Mouse (Mus musculus) liver, embryonic 16.5 days (tissue): ENCODE measurements around the gene Gm15557. TPM values are rescaled to one million over a fixed set of nuclear protein-coding genes. Genes with fewer than 3 reads are reported as not detected.

Experiments used
- ATAC-seq: fragments of 200-750 bp; cut with Nextera tagmentation; 2 replicates; pipeline ENCODE4 v1.8.0; 2017; ENCODE audit warnings: low read depth, mild to moderate bottlenecking, moderate number of reproducible peaks, moderate library complexity
- H3K27ac ChIP-seq: fragments of 300-500 bp; sonication (generic); 2 replicates; pipeline ENCODE4 v1.5.1; 2014; ENCODE audit warnings: mild to moderate bottlenecking, low read length
- H3K27me3 ChIP-seq: fragments of 300-500 bp; sonication (generic); 2 replicates; pipeline ENCODE4 v1.6.1; 2014; ENCODE audit warnings: low read depth, low read length, mixed read lengths; ENCODE audit not compliant: control insufficient read depth, insufficient read depth
- H3K36me3 ChIP-seq: fragments of 300-500 bp; sonication (generic); 2 replicates; pipeline ENCODE4 v1.6.1; 2014; ENCODE audit warnings: mild to moderate bottlenecking; ENCODE audit not compliant: control insufficient read depth, insufficient read depth
- H3K4me1 ChIP-seq: fragments of 300-500 bp; sonication (generic); 2 replicates; pipeline ENCODE4 v1.6.1; 2014; ENCODE audit warnings: low read depth, low read length, mixed read lengths; ENCODE audit not compliant: control insufficient read depth
- H3K4me2 ChIP-seq: fragments of 300-500 bp; sonication (generic); 2 replicates; pipeline ENCODE4 v1.6.1; 2014; ENCODE audit warnings: low read depth, low read length, mixed read lengths
- H3K4me3 ChIP-seq: fragments of 300-500 bp; sonication (generic); 2 replicates; pipeline ENCODE4 v1.5.1; 2014; ENCODE audit warnings: low read depth, mild to moderate bottlenecking, low read length
- H3K9ac ChIP-seq: fragments of 300-500 bp; sonication (generic); 2 replicates; pipeline ENCODE4 v1.6.1; 2014; ENCODE audit warnings: low read depth, low read length
- H3K9me3 ChIP-seq: fragments of 300-500 bp; sonication (generic); replicated peaks from 2 replicates; pipeline ENCODE4 v1.6.1; 2016; ENCODE audit warnings: low read length; ENCODE audit not compliant: control insufficient read depth
- WGBS: fragments of 180-500 bp; shearing (Covaris S2); extraction: QIAGEN DNeasy Blood & Tissue Kit; methylation state at CpG from one replicate; pipeline ENCODE4 v1.1.7; 2014; ENCODE audit not compliant: insufficient replicate concordance; 5-methylcytosine and 5-hydroxymethylcytosine counted together
- polyA plus RNA-seq: library from polyadenylated mRNA; unstranded; fragments of >200 nt; fragmentation: Nextera tagmentation; extraction: Ambion mirVana; gene quantifications from 2 replicates; pipeline ENCODE4 v1.2.1, GENCODE M21; 2015

Gm15557 gene
- polyA plus RNA-seq, 1 experiment from 2014 or later, result not detected

- WGBS, result 50% methylated on average over 6 of the region's 6 CpGs
- H3K4me3 ChIP-seq, result no peak overlapping the region
- H3K36me3 ChIP-seq, result peaks cover 5% of the 10 kb centered on the region
- no peak overlapping the region for H3K9ac ChIP-seq
- H3K9me3 ChIP-seq, result no peaks in the 10 kb centered on the region
- no peak overlapping the region for H3K27ac ChIP-seq
- H3K27me3 ChIP-seq, result no peaks in the 10 kb centered on the region
- H3K4me2 ChIP-seq, result no peak overlapping the region
- H3K4me1 ChIP-seq, result peaks cover 5% of the 10 kb centered on the region; the same call in 1 of the 2 replicates
- ATAC-seq, result no peak
Observed at GRCm38 (mm10) chr2:155973348-155973747, 32.8 kb downstream of the Gm15557 start.

GRCm38 (mm10) chr2:155974087-155974731 is 33.7 kb downstream of the Gm15557 start:
- no peak overlapping the region for H3K27ac ChIP-seq
- H3K4me1 ChIP-seq, result peaks cover 5% of the 10 kb centered on the region; the same call in 1 of the 2 replicates
- no peaks in the 10 kb centered on the region for H3K27me3 ChIP-seq
- H3K9ac ChIP-seq, result no peak overlapping the region
- H3K4me2 ChIP-seq, result no peak overlapping the region
- H3K36me3 ChIP-seq, result peaks cover 5% of the 10 kb centered on the region
- H3K9me3 ChIP-seq, result no peaks in the 10 kb centered on the region
- no peak for ATAC-seq
- no peak overlapping the region for H3K4me3 ChIP-seq
- WGBS, result 80% methylated on average over 14 of the region's 14 CpGs

GRCm38 (mm10) chr2:155979328-155979991 is 38.9 kb downstream of the Gm15557 start:
- Histone ChIP-seq H3K4me3 (peak overlapping the region; percentile 18; the same call in 1 of the 2 replicates), H3K9ac (no peak overlapping the region), H3K27me3 (no peaks in the 10 kb centered on the region), H3K4me1 (no peaks in the 10 kb centered on the region), H3K27ac (peak overlapping the region; percentile 47), H3K4me2 (peak overlapping the region; percentile 11; the same call in 1 of the 2 replicates), H3K9me3 (no peaks in the 10 kb centered on the region), H3K36me3 (peaks cover 18% of the 10 kb centered on the region)
- WGBS, result 33% methylated on average over 5 of the region's 5 CpGs
- ATAC-seq, result peak; percentile 39; the same call in 1 of the 2 replicates

GRCm38 (mm10) chr2:155985776-155986175 is 45.2 kb downstream of the Gm15557 start:
- Histone ChIP-seq H3K4me1 (peaks cover 27% of the 10 kb centered on the region), H3K9me3 (no peaks in the 10 kb centered on the region), H3K27me3 (no peaks in the 10 kb centered on the region), H3K4me3 (no peak overlapping the region), H3K4me2 (no peak overlapping the region), H3K36me3 (peaks cover 30% of the 10 kb centered on the region), H3K27ac (no peak overlapping the region), H3K9ac (no peak overlapping the region)
- ATAC-seq, result no peak
- WGBS, result 81% methylated on average over 7 of the region's 7 CpGs

- peaks cover 31% of the 10 kb centered on the region for H3K36me3 ChIP-seq
- peaks cover 40% of the 10 kb centered on the region for H3K4me1 ChIP-seq
- H3K27ac ChIP-seq, result peak overlapping the region; percentile 16; the same call in 1 of the 2 replicates
- H3K9ac ChIP-seq, result no peak overlapping the region; the same call in 1 of the 2 replicates
- no peak for ATAC-seq
- 83% methylated on average over 6 of the region's 6 CpGs for WGBS
- no peaks in the 10 kb centered on the region for H3K9me3 ChIP-seq
- no peak overlapping the region for H3K4me3 ChIP-seq
- H3K27me3 ChIP-seq, result no peaks in the 10 kb centered on the region
- H3K4me2 ChIP-seq, result no peak overlapping the region; the same call in 1 of the 2 replicates
Observed at GRCm38 (mm10) chr2:155987131-155987530, 46.6 kb downstream of the Gm15557 start.

- no peaks in the 10 kb centered on the region for H3K27me3 ChIP-seq
- H3K9ac ChIP-seq, result peak overlapping the region; percentile 75
- peaks cover 23% of the 10 kb centered on the region for H3K36me3 ChIP-seq
- WGBS, result 9% methylated on average over 4 of the region's 4 CpGs
- peaks cover 47% of the 10 kb centered on the region for H3K4me1 ChIP-seq
- peak overlapping the region; percentile 62 for H3K4me3 ChIP-seq
- peak overlapping the region; percentile 91 for H3K27ac ChIP-seq
- no peaks in the 10 kb centered on the region for H3K9me3 ChIP-seq
- ATAC-seq, result peak; percentile 95
- peak overlapping the region; percentile 79 for H3K4me2 ChIP-seq
Observed at GRCm38 (mm10) chr2:155989085-155989484, 48.6 kb downstream of the Gm15557 start.

GRCm38 (mm10) chr2:155991151-155991550 is 50.6 kb downstream of the Gm15557 start:
- H3K9ac ChIP-seq, result no peak overlapping the region
- WGBS, result 76% methylated on average over 10 of the region's 10 CpGs
- peaks cover 24% of the 10 kb centered on the region for H3K36me3 ChIP-seq
- peak overlapping the region; percentile 79 for H3K4me2 ChIP-seq
- no peaks in the 10 kb centered on the region for H3K9me3 ChIP-seq
- no peak for ATAC-seq
- peaks cover 47% of the 10 kb centered on the region for H3K4me1 ChIP-seq
- H3K27ac ChIP-seq, result no peak overlapping the region
- no peak overlapping the region for H3K4me3 ChIP-seq
- H3K27me3 ChIP-seq, result no peaks in the 10 kb centered on the region

GRCm38 (mm10) chr2:155991863-155992321 is 51.4 kb downstream of the Gm15557 start:
- ATAC-seq, result peak; percentile 45
- Histone ChIP-seq H3K9ac (peak overlapping the region; percentile 44), H3K27me3 (no peaks in the 10 kb centered on the region), H3K27ac (peak overlapping the region; percentile 18; the same call in 1 of the 2 replicates), H3K36me3 (peaks cover 28% of the 10 kb centered on the region), H3K4me2 (peak overlapping the region; percentile 79), H3K4me3 (peak overlapping the region; percentile 39), H3K4me1 (peaks cover 46% of the 10 kb centered on the region), H3K9me3 (no peaks in the 10 kb centered on the region)
- 72% methylated on average over 14 of the region's 14 CpGs for WGBS
